Mouse (Mus musculus): ENCODE results near the gene Hoxc4.

Hoxc4 gene

DNA sequence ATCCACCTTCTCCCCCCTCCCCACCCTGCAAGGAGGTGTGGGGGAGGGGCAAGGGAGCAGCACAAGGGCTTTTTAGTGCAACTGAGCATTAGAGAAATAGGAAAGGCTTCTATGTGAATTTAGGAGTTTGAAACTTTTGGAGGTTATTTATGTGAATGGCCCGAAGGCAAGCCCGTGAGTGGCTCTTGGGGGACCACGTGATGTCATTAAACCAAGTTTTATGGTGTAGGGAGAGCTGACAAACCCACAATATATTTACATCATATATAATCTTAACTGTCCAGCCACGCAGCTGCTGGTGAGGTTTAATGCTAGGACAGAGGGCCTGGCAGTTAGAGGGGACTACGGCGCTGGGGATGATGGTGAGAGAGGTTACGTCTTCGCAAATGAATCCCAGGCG is at the start of gene Hoxc4:
Gene Hoxc4 (plus strand): TSS at position 299 of the 400 bp plus-strand sequence.
- DNase-seq (ENCODE audit: low spot score), result no peak

DNA sequence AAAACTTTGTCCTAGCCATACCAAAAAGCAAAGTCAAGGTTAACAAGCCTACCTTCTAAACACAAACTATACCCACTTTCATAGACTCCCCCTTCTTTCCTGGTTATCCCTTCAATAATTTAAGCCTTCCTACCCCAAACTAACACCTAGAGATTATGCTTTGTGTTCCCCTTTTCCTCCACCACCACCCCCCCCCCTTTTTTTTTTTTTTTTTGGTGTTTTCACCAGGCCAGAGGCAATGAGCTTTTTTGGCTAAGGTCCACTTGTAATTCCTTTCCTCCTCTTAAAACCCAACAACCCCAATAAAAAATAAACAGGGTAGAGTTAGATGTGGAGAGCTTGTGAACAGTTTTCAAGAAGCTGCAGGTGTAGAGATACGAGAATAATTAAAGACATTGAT is 49.4 kb upstream of the Hoxc4 start:
- DNase-seq (ENCODE audit: low spot score), result no peak

DNA sequence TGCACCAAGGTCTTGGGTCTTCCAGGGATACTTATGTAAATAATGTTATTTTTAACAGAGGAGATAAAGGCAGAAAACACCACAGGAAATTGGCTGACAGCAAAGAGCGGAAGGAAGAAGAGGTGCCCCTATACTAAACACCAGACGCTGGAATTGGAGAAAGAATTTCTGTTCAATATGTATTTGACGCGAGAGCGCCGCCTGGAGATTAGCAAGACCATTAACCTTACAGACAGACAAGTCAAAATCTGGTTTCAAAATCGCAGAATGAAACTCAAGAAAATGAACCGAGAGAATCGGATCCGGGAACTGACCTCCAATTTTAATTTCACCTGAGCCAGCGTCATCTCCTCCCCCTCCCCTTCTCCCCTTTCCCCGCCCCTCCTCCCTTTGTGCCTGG is 48.0 kb upstream of the Hoxc4 start:
- no peak for DNase-seq (ENCODE audit: low spot score)

DNA sequence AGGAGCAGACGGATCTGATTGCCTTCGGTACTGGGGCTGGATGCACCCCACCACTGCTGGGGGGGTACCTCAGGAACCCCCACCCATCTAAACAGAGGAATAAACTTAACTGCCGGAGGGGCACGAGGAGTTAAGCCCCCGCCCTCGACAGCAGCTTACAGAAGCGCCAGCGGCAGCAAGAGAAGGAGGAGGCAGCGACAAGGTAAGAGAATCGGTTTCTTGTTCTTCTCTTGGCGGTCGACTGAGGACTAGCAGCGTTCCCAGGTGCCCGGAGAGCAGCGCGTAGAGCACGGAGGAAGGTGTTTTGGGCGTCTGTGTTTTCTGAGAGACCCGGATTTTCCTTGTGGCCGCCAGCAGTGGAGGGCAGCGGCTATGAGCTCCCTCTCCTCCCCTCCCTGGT is 46.5 kb upstream of the Hoxc4 start:
- DNase-seq (ENCODE audit: low spot score), result no peak

DNA sequence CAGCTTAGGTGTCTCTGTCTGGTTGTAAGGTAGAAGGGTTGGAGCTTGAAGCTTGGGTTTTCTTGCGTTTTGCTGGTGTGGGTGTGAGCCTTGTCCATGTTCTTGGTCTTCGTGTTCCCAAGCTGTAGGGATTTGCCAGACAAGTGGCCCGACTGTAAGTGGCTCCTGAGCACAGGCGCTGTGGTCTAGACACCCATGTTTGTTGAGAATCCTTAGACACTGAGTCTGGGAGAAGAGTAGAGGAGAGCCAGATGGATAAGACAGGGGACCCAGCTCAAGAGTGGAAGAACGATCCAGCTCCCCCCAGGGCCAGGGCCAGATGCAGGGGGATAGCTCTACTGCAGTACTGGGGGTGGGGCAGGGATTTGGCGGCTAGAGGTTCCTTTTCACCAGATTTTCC is 46.0 kb upstream of the Hoxc4 start:
- no peak for DNase-seq (ENCODE audit: low spot score)

DNA sequence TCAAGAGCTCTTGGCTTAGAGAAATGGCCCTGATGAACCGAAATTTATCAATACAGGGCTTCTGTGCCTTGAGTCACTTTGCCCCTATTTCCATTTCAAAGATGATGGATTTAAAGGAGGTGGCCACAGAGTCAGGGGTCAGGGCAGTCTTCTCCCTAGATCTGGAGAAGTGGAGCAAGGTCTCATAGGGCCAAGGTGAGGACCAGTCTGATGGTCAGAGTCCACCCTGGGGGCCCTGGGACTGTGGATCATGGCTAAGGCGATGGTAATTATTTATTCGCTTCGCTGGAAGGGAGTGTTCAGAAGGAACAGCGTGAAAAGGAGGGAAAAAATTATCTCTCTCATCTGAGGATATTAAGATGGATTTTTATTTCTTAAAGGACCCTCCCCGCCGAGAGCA is 43.7 kb upstream of the Hoxc4 start:
- DNase-seq (ENCODE audit: low spot score), result no peak

DNA sequence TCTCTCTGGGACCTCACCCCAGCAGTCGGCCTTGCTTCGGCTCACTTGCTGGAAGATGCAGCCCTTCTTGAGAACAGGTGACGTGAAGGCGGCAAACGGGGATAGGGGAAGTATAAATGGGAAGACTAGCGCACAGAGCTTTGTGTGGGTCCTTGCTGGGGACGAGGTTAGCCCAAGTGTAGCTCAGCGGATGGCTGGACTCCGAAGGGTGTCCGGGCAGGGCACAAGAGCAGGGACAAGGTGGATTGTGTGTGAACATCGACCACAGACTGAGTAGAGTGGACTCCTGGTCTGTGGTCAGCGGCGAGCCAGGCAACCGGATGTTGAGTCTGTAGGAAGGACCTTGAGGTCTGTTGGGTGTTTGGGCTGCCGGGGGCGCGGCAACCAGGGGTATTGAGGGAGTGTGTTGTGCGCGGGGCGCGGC is 43.0 kb upstream of the Hoxc4 start:
- DNase-seq (ENCODE audit: low spot score), result no peak

DNA sequence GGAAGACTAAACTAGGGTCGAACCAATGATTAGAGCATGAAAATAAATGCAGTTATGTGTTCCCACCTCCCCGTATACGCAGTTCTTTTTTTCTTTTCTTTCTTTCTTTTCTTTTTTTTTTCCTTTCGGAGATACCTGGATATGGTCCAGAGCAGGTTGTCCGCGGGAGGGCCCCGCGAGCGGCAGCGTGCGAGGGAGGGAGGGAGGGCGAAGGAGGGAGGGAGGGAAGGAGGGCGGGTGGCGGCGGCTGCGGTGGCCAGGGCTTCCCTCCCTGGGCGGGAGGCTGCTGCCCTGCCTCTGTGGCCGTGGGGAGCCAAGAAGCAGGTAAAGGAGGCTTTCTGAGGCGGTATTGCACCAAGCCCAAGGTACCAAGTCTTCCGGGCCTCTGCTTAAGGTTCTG is 42.6 kb upstream of the Hoxc4 start, which contains the start of gene Hoxc9:
Gene Hoxc9 (plus strand): TSS at position 269 of the 400 bp plus-strand sequence.
- no peak for DNase-seq (ENCODE audit: low spot score)

DNA sequence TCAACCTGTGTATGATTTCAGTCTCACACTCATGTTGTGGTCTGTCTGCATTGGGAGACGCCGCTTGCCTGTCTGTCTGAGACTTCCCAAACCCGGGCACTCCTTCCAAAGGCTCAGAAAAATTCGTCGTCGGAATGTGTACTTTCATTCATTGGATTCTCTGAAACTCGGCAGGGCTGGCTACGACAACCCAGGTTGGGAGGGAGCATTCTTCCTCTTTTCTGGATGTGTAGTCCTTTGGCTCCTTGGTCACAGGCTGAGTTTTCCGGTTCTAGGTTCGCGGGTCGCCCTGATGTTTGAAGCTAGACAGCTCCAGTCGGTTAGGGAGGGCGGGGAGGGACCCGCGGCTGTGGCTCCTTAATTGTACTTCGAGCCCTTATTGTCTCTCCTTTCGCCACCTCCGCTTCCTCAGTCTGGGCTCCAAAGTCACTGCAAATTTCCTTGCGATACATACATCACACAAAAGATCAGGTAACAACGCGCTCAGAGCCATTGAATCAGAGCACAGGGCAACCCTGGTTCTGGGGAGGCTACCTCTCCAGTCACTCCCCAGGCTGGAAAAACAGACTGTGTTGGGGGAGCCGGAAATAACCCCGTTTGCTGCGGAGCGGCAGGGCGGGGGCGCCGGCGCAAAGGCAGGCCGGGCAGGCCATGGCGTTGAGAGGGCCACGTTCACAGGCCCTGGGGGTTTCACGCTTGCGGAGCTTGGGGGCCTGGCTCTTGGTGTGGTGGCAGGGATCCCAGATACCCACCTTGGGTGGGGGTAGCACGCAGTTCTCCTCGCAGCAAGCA is 41.9 kb upstream of the Hoxc4 start:
- no peak for DNase-seq (ENCODE audit: low spot score)

DNA sequence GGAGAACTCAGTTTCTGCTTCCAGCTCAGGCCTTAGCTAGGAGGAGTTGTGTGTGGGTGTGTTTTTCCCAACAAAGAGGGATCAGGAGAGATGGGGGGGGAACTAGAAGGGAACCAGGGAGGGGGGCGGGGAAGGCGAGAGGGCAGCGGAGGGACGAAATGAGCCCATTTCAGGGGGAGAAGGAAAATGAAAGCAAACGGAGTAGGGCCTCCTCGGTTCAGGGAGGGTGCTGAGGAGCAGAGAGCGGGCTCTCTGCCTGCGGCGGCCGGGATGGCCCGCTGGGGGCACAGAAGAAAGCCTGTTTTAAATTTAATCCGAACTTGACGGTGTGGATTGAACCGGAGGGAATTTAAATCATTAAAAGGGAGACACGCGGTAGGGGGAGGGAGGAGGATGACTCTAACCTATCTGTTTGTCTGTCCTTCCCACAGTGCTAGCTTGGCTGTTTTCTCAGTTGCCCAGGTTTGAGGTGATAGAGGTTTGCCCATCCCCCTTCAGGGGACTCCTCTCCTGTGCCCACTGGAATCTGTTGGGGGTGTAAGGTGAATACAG is 41.2 kb upstream of the Hoxc4 start:
- no peak for DNase-seq (ENCODE audit: low spot score)

DNA sequence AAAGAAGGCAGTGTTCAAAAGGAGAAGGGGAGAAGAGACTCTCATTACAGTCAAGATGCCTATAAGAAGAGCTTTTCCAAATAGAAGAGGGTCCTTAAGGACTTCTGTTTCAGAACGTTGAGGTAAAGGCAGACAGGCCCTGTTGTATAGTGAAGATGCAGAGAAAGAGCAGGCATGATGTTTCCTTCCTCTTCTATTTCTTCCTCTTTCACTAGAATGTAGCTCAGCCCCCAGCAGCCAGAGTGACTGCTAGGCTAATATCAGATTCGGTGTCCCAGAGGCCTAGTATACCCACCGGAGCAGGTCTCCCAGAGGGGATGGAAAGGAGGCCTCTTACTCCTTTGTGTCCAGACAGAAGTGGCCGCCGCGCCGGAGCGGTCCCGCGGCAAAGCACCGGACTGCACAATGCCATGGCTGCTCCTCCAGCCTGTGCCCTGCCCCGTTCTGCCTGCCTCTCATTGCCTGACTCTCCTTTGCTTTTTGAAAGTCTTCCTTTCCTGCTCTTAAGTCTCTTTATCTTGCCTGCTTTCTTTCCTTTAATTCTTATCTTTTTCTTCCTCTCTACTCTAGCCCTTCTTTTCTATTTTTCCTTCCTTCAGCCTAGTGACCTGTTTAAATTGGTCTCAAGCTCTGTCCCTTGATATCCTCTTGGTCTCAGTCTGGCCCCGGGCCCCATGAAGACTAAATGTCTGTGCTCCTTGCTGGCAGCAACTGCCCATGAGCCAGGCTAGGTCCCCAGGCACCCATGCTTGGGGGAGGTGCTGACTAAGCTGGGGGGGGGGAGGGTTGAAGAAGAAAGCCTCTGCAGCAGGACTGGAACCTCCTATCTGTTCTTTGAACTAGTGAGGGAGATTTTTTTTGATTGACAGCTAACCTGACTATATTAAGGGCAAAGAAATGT is 39.9 kb upstream of the Hoxc4 start:
- no peak for DNase-seq (ENCODE audit: low spot score)

DNA sequence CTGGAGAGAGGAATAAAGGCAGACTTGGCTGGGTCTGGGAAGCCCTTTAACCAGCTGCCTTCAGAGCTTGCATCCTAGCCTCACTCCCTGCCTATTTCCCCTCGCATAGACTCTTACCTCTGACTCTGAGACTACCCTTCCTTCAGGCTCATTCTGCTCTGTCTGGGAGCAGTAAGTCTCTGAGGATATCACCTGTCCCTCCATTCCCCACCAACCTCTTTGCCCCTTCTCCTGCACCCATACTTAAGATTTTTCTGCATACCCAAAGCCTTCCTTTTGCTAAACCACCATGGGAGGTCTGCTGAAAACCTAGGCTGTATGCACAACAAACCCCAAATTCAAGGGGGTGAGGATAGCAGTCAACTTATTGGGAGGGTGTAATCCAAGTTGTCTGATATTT is 38.8 kb upstream of the Hoxc4 start:
- DNase-seq (ENCODE audit: low spot score), result no peak

DNA sequence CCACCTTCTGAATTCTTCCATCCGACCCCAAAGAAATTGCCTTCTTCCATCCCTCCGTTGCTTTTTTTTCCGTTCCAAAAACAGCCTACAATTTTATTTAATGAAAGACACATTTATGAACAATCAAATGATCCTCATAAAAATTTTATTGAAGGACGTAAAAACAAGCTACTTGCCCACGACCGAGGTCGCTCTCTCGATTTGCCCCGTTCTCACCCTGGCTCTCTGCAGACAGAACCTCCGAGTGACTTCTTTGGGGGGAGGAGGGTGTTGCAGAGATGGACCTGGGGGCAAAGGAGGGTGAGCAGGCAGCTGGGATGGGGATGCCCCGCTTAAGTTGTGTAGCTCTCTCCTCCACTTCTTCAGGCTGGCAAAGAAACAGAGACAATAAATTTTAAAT is 38.4 kb upstream of the Hoxc4 start:
- DNase-seq (ENCODE audit: low spot score), result no peak

DNA sequence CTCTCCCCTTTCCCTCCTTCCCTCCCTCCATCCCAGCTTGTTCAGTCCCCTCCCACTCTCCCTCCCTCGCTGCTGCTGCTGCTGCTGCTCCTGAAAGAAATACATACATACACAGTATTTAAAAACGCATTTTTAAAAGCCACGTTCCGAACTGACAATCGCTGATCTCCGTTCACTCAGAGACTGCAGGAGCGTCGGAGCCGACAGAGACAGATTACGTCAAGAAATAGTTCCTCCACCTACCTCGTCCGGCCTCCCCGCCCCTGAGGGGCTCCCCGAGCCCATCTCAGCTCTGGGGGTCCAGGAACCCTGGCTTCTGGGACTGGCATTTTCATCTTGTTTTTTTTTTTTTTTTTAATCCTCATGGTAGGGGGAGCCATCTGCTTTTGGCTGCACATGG is 37.8 kb upstream of the Hoxc4 start:
- no peak for DNase-seq (ENCODE audit: low spot score)

DNA sequence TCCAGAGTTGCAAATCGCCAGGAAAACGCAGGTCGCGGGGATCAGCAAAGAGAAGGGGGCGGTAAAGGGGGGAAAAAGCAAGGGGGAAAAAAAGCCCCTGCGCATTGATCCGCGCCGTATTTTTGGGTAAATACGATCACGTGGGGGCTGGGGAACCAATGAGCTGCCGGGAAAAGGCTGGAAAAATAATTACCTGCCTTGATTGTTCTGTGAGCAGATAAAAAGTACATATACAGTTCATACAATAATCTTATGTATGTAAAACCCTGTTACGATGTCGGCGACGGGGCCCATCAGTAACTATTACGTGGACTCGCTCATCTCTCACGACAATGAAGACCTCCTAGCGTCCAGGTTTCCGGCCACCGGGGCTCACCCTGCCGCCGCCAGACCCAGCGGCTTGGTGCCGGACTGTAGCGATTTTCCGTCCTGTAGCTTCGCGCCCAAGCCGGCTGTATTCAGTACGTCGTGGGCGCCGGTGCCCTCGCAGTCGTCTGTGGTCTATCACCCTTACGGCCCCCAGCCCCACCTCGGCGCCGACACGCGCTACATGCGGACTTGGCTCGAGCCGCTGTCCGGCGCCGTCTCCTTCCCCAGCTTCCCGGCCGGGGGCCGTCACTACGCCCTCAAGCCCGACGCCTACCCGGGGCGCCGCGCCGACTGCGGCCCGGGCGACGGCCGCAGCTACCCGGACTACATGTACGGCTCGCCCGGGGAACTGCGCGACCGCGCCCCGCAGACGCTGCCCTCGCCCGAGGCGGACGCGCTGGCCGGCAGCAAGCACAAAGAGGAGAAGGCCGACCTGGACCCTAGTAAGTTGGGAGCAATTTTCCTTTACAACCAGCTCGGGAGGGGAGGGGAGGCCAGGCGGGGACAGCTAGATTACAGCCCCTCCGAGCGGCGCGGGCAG is 37.1 kb upstream of the Hoxc4 start:
- peak; percentile 61 for DNase-seq (ENCODE audit: low spot score)

DNA sequence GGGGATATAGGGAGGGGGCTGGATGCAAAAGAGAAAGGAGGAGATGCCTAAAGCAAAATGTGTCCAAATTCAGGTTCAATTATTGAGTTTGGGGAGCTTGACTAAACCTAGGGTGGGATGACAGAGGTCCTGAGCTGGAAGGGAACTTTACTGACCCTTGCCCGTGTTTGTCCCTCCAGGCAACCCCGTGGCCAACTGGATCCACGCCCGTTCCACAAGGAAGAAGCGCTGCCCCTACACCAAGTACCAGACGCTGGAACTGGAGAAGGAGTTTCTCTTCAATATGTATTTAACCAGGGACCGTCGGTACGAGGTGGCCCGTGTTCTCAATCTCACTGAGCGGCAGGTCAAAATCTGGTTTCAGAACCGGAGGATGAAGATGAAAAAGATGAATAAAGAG is 35.0 kb upstream of the Hoxc4 start:
- no peak for DNase-seq (ENCODE audit: low spot score)

DNA sequence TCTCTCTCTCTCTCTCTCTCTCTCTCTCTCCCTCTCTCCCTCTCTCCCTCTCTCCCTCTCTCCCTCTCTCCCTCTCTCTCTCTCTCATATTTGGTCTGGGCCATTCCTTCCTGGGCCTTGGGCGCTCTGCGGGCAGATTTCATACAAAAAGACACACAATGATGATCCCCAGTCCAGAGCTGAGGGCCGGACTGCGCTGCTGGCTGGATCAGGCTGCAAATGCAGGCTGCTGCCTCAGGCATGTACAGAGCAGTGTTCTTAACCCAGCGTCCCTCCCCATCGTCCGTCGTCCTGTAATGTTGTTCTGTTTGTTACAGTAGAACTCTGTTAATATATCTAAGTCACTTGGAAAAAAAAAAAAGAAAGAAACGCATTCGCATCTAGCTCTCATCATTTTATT is 34.2 kb upstream of the Hoxc4 start:
- no peak for DNase-seq (ENCODE audit: low spot score)

DNA sequence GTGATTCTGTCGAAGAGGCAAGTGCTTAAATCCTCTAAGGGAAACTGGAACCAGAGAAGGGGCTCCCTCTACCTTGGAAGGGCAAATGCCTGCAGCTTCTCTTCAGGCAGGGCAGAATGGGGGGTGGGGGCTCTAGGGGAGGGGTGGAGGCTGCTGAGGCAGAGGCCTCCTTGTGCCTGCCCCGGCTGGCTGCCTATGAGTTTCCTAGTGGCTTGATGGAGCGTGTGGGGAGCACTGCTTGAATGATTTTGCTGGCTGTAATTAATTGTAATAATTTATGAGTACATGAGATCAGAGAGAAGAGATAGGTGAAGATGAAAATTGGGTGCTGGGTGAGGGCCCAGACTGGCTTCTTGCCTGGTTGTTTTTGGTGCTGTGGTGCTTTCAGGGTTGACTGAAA is 33.8 kb upstream of the Hoxc4 start:
- DNase-seq (ENCODE audit: low spot score), result no peak

DNA sequence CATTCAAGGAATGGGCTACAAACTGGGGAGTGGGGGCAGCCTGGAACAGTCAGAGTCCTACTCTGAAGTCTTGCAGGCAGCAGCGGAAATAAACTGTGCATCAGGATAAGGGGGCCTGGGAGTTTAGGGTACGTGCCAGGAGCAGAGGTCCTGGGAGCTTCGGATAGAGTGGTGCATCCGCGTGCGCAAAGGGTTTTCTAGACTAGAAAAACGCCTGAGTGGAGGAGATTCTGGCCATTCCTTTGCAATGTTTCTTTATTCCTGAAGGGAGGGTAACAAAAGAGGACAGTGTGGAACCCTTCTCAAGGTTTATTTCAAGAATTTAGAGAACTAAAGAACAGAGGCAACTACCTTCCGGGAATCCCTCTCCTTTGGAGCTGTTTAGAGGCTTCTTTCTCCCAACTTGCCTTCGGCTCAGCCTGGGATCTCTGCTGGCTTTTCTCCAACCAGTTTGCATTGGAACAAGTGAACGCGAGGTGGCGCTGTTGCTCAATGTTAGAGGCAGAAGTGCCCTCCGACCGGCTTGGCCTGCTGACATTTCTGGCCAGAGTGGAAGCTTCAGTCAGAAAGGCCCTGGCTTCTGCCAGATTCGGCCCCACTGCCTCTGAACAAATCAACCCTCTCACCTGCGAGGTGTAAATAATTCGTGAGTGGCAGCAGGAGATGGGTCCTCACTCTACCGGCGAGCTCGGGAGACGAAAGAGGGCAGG is 31.5 kb upstream of the Hoxc4 start:
- DNase-seq (ENCODE audit: low spot score), result peak; percentile 98

DNA sequence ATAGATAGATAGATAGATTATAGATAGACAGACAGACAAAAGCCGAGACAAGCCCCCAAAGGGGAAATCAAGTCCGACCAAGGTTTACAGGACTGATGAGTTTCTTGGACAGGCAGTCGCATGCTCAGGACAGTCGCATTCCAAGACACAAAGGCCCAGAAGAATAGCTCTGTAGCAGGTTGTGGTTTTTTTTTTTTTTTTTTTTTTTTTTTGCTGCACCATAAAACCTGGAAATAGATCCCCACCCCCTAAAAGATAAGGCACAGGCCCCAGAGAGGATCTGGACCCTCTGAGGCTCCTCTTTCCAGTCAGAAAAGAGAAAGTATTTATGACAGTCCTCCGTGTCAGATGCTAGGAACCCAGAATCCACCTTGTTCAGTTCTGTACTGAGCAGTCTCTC is 30.7 kb upstream of the Hoxc4 start:
- DNase-seq (ENCODE audit: low spot score), result no peak

Data from testis, postnatal 10 days (tissue).